Mouse (Mus musculus) neural tube, embryonic 12.5 days (tissue): ENCODE measurements around the gene Rpa1. TPM values are rescaled to one million over a fixed set of nuclear protein-coding genes. Genes with fewer than 3 reads are reported as not detected.
"Not testable (repeated sequence)": the region's sequence is repeated elsewhere in the genome, so short reads cannot be mapped to it uniquely, and the experiment has no call there.

Source experiments
- ATAC-seq: fragments of 200-750 bp; cut with Nextera tagmentation; 2 replicates; pipeline ENCODE4 v1.8.0; 2017; ENCODE audit warnings: low read depth, mild to moderate bottlenecking, moderate TSS enrichment, moderate library complexity; ENCODE audit not compliant: low FRiP score
- H3K27ac ChIP-seq: fragments of 300-500 bp; sonication (generic); 2 replicates; pipeline ENCODE4 v1.5.1; 2016
- H3K27me3 ChIP-seq: fragments of 300-500 bp; sonication (generic); replicated peaks from 2 replicates; pipeline ENCODE4 v1.6.1; 2016; ENCODE audit warnings: mild to moderate bottlenecking
- H3K36me3 ChIP-seq: fragments of 300-500 bp; sonication (generic); 2 replicates; pipeline ENCODE4 v1.6.1; 2016; ENCODE audit warnings: mild to moderate bottlenecking
- H3K4me1 ChIP-seq: fragments of 300-500 bp; sonication (generic); 2 replicates; pipeline ENCODE4 v1.6.1; 2016
- H3K4me2 ChIP-seq: fragments of 300-500 bp; sonication (generic); replicated peaks from 2 replicates; pipeline ENCODE4 v1.6.1; 2016; ENCODE audit warnings: mild to moderate bottlenecking
- H3K4me3 ChIP-seq: fragments of 300-500 bp; sonication (generic); 2 replicates; pipeline ENCODE4 v1.5.1; 2016
- H3K9ac ChIP-seq: fragments of 300-500 bp; sonication (generic); 2 replicates; pipeline ENCODE4 v1.6.1; 2016; ENCODE audit warnings: mild to moderate bottlenecking
- H3K9me3 ChIP-seq: fragments of 300-500 bp; sonication (generic); 2 replicates; pipeline ENCODE4 v1.6.1; 2016; ENCODE audit warnings: mild to moderate bottlenecking
- WGBS: fragments of 180-500 bp; shearing (Covaris S2); methylation state at CpG from one replicate; pipeline ENCODE4 v1.1.7; 2016; 5-methylcytosine and 5-hydroxymethylcytosine counted together
- polyA plus RNA-seq: library from polyadenylated mRNA; unstranded; fragments of >200 nt; fragmentation: Nextera tagmentation; extraction: Ambion mirVana; gene quantifications from 2 replicates; pipeline ENCODE4 v1.2.1, GENCODE M21; 2016

The Rpa1 gene
- polyA plus RNA-seq, 1 experiment from 2014 or later = 103 TPM

- H3K4me2 ChIP-seq = peak overlapping the region; percentile 6; the same call in 1 of the 2 replicates
- no peak overlapping the region for H3K9ac ChIP-seq
- no peak for ATAC-seq
- peaks cover 16% of the 10 kb centered on the region; the same call in 1 of the 2 replicates for H3K27me3 ChIP-seq
- no peak overlapping the region for H3K27ac ChIP-seq
- H3K36me3 ChIP-seq = no peaks in the 10 kb centered on the region
- H3K4me3 ChIP-seq = no peak overlapping the region
- 50% methylated on average over 21 of the region's 21 CpGs for WGBS
- H3K4me1 ChIP-seq = peaks cover 10% of the 10 kb centered on the region; the same call in 1 of the 2 replicates
- no peaks in the 10 kb centered on the region for H3K9me3 ChIP-seq
Observed at GRCm38 (mm10) chr11:75293852-75294361, 54.2 kb downstream of the Rpa1 start.

- ATAC-seq = no peak
- H3K27me3 ChIP-seq = peaks cover 16% of the 10 kb centered on the region; the same call in 1 of the 2 replicates
- H3K9ac ChIP-seq = no peak overlapping the region
- no peak overlapping the region for H3K4me3 ChIP-seq
- H3K4me1 ChIP-seq = peaks cover 10% of the 10 kb centered on the region; the same call in 1 of the 2 replicates
- WGBS = 82% methylated on average over 7 of the region's 7 CpGs
- H3K36me3 ChIP-seq = no peaks in the 10 kb centered on the region
- H3K9me3 ChIP-seq = no peaks in the 10 kb centered on the region
- no peak overlapping the region for H3K4me2 ChIP-seq
- H3K27ac ChIP-seq = no peak overlapping the region
Observed at GRCm38 (mm10) chr11:75292281-75292680, 55.8 kb downstream of the Rpa1 start.

- Histone ChIP-seq H3K4me2 (peak overlapping the region; percentile 28), H3K27ac (no peak overlapping the region), H3K4me1 (peaks cover 10% of the 10 kb centered on the region; the same call in 1 of the 2 replicates), H3K27me3 (peaks cover 16% of the 10 kb centered on the region; the same call in 1 of the 2 replicates), H3K9me3 (no peaks in the 10 kb centered on the region), H3K4me3 (no peak overlapping the region), H3K9ac (no peak overlapping the region), H3K36me3 (no peaks in the 10 kb centered on the region)
- 32% methylated on average over 25 of the region's 25 CpGs for WGBS
- peak; percentile 35 for ATAC-seq
Observed at GRCm38 (mm10) chr11:75291389-75292215, 56.5 kb downstream of the Rpa1 start.

GRCm38 (mm10) chr11:75290566-75291271, 57.4 kb downstream of the Rpa1 start:
- no peak overlapping the region for H3K27ac ChIP-seq
- no peaks in the 10 kb centered on the region for H3K9me3 ChIP-seq
- 0 out of 2 replicates have a peak overlapping the region, but pooled peaks have one; percentile 28 for H3K4me2 ChIP-seq
- H3K36me3 ChIP-seq = no peaks in the 10 kb centered on the region
- WGBS = 16% methylated on average over 6 of the region's 6 CpGs
- no peak overlapping the region for H3K9ac ChIP-seq
- H3K4me1 ChIP-seq = peaks cover 10% of the 10 kb centered on the region; the same call in 1 of the 2 replicates
- peaks cover 16% of the 10 kb centered on the region; the same call in 1 of the 2 replicates for H3K27me3 ChIP-seq
- H3K4me3 ChIP-seq = no peak overlapping the region
- peak; percentile 86 for ATAC-seq

- Histone ChIP-seq H3K9me3 (no peaks in the 10 kb centered on the region), H3K36me3 (no peaks in the 10 kb centered on the region), H3K27ac (no peak overlapping the region), H3K4me3 (no peak overlapping the region), H3K9ac (no peak overlapping the region), H3K4me1 (peaks cover 8% of the 10 kb centered on the region; the same call in 1 of the 2 replicates), H3K27me3 (peaks cover 20% of the 10 kb centered on the region), H3K4me2 (no peak overlapping the region)
- ATAC-seq = no peak
- WGBS = 74% methylated on average over 2 of the region's 2 CpGs
Observed at GRCm38 (mm10) chr11:75289120-75289519, 59.0 kb downstream of the Rpa1 start.

- Histone ChIP-seq H3K27me3 (peaks cover 21% of the 10 kb centered on the region), H3K4me2 (no peak overlapping the region), H3K4me1 (peaks cover 6% of the 10 kb centered on the region; the same call in 1 of the 2 replicates), H3K4me3 (no peak overlapping the region), H3K9ac (no peak overlapping the region), H3K36me3 (no peaks in the 10 kb centered on the region), H3K9me3 (no peaks in the 10 kb centered on the region), H3K27ac (no peak overlapping the region)
- no peak for ATAC-seq
- 90% methylated on average over 8 of the region's 8 CpGs for WGBS
Observed at GRCm38 (mm10) chr11:75288517-75288916, 59.6 kb downstream of the Rpa1 start.

- Histone ChIP-seq H3K27ac (no peak overlapping the region), H3K9ac (no peak overlapping the region), H3K4me3 (no peak overlapping the region), H3K27me3 (peaks cover 21% of the 10 kb centered on the region), H3K4me2 (no peak overlapping the region), H3K36me3 (no peaks in the 10 kb centered on the region), H3K4me1 (peaks cover 6% of the 10 kb centered on the region; the same call in 1 of the 2 replicates), H3K9me3 (no peaks in the 10 kb centered on the region)
- no peak for ATAC-seq
- 79% methylated on average over 10 of the region's 10 CpGs for WGBS
Observed at GRCm38 (mm10) chr11:75287940-75288339, 60.2 kb downstream of the Rpa1 start.

- Histone ChIP-seq H3K4me1 (peaks cover 16% of the 10 kb centered on the region), H3K27me3 (peaks cover 23% of the 10 kb centered on the region), H3K36me3 (no peaks in the 10 kb centered on the region), H3K27ac (no peak overlapping the region), H3K9me3 (no peaks in the 10 kb centered on the region), H3K9ac (no peak overlapping the region), H3K4me2 (no peak overlapping the region), H3K4me3 (no peak overlapping the region)
- ATAC-seq = no peak
- 87% methylated on average over 4 of the region's 4 CpGs for WGBS
Observed at GRCm38 (mm10) chr11:75286868-75287267, 61.3 kb downstream of the Rpa1 start.

GRCm38 (mm10) chr11:75285893-75286467, 62.1 kb downstream of the Rpa1 start:
- ATAC-seq = no peak
- H3K4me2 ChIP-seq = no peak overlapping the region
- peaks cover 19% of the 10 kb centered on the region for H3K4me1 ChIP-seq
- H3K9ac ChIP-seq = no peak overlapping the region
- no peak overlapping the region for H3K27ac ChIP-seq
- H3K4me3 ChIP-seq = no peak overlapping the region
- WGBS = 43% methylated on average over 4 of the region's 4 CpGs
- peaks cover 31% of the 10 kb centered on the region for H3K27me3 ChIP-seq
- no peaks in the 10 kb centered on the region for H3K36me3 ChIP-seq
- no peaks in the 10 kb centered on the region for H3K9me3 ChIP-seq

- H3K4me2 ChIP-seq, H3K27ac ChIP-seq, H3K9me3 ChIP-seq, H3K4me3 ChIP-seq, H3K9ac ChIP-seq, ATAC-seq, H3K36me3 ChIP-seq: not testable (repeated sequence)
- Histone ChIP-seq H3K27me3 (peaks cover 43% of the 10 kb centered on the region), H3K4me1 (peaks cover 39% of the 10 kb centered on the region)
- 73% methylated on average over 3 of the region's 3 CpGs for WGBS
Observed at GRCm38 (mm10) chr11:75283784-75284183, 64.3 kb downstream of the Rpa1 start.

GRCm38 (mm10) chr11:75282496-75283120, 65.5 kb downstream of the Rpa1 start:
- Histone ChIP-seq H3K9ac (no peak overlapping the region), H3K27ac (no peak overlapping the region), H3K4me3 (no peak overlapping the region), H3K27me3 (peaks cover 43% of the 10 kb centered on the region), H3K9me3 (no peaks in the 10 kb centered on the region), H3K4me1 (peaks cover 39% of the 10 kb centered on the region), H3K4me2 (peak overlapping the region; percentile 49), H3K36me3 (no peaks in the 10 kb centered on the region)
- WGBS = 12% methylated on average over 13 of the region's 13 CpGs
- no peak for ATAC-seq
